Mouse (Mus musculus) monocyte, adult 5-6 weeks (primary cell): ENCODE measurements at regions not wholly inside any gene's neighbourhood (a gene's known extent, or its start where the extent isn't known, plus 50 kb on each side); places are given as distances from the start of the nearest gene placed in this dataset.

Experiments used
- ATAC-seq: fragments of 153-309, 156-312 bp; replicated peaks from 2 replicates; pipeline ENCODE4 v1.8.0; 2017; ENCODE audit warnings: mild to moderate bottlenecking; ENCODE audit not compliant: low TSS enrichment, insufficient number of reproducible peaks, severe bottlenecking, poor library complexity, low FRiP score

GRCm38 (mm10) chr5:64613696-64614095 is 189.5 kb upstream of the Klf3 start:
- no peak for ATAC-seq

GRCm38 (mm10) chr5:64618126-64618525 is 185.1 kb upstream of the Klf3 start:
- ATAC-seq = no peak

- peak; percentile 82 for ATAC-seq
These were observed 183.4 kb upstream of the Klf3 start for GRCm38 (mm10) chr5:64619752-64620151.

- ATAC-seq = no peak
These were observed 182.5 kb upstream of the Klf3 start for GRCm38 (mm10) chr5:64620726-64621125.

GRCm38 (mm10) chr5:64621386-64621785 is 181.8 kb upstream of the Klf3 start:
- ATAC-seq = no peak

- no peak for ATAC-seq
These were observed 179.5 kb upstream of the Klf3 start for GRCm38 (mm10) chr5:64623653-64624052.

- ATAC-seq = no peak
These were observed 179.0 kb upstream of the Klf3 start for GRCm38 (mm10) chr5:64624205-64624604.

- ATAC-seq = no peak
These were observed 177.8 kb upstream of the Klf3 start for GRCm38 (mm10) chr5:64625421-64625820.

GRCm38 (mm10) chr5:64625841-64626298 is 177.3 kb upstream of the Klf3 start:
- no peak for ATAC-seq

- no peak; the same call in 1 of the 2 replicates for ATAC-seq
These were observed 176.8 kb upstream of the Klf3 start for GRCm38 (mm10) chr5:64626351-64626750.

GRCm38 (mm10) chr5:64630582-64630981 is 172.6 kb upstream of the Klf3 start:
- no peak for ATAC-seq

GRCm38 (mm10) chr5:64632171-64632570 is 171.0 kb upstream of the Klf3 start:
- no peak for ATAC-seq

GRCm38 (mm10) chr5:64634008-64634407 is 169.2 kb upstream of the Klf3 start:
- no peak for ATAC-seq

- ATAC-seq = no peak
These were observed 168.5 kb upstream of the Klf3 start for GRCm38 (mm10) chr5:64634721-64635120.

GRCm38 (mm10) chr5:64636301-64636700 is 166.9 kb upstream of the Klf3 start:
- no peak for ATAC-seq

GRCm38 (mm10) chr5:64643584-64643983 is 159.6 kb upstream of the Klf3 start:
- no peak for ATAC-seq

- ATAC-seq = no peak
These were observed 155.6 kb upstream of the Klf3 start for GRCm38 (mm10) chr5:64647417-64648125.

- no peak for ATAC-seq
These were observed 154.7 kb upstream of the Klf3 start for GRCm38 (mm10) chr5:64648492-64648891.

- ATAC-seq = peak; percentile 68
These were observed 151.8 kb upstream of the Klf3 start for GRCm38 (mm10) chr5:64651407-64651806.

- no peak for ATAC-seq
These were observed 149.4 kb upstream of the Klf3 start for GRCm38 (mm10) chr5:64653764-64654163.

GRCm38 (mm10) chr5:64655286-64655685 is 147.9 kb upstream of the Klf3 start:
- no peak for ATAC-seq
